Mouse (Mus musculus): ENCODE measurements around the gene Tor3a.

The Tor3a gene

DNA sequence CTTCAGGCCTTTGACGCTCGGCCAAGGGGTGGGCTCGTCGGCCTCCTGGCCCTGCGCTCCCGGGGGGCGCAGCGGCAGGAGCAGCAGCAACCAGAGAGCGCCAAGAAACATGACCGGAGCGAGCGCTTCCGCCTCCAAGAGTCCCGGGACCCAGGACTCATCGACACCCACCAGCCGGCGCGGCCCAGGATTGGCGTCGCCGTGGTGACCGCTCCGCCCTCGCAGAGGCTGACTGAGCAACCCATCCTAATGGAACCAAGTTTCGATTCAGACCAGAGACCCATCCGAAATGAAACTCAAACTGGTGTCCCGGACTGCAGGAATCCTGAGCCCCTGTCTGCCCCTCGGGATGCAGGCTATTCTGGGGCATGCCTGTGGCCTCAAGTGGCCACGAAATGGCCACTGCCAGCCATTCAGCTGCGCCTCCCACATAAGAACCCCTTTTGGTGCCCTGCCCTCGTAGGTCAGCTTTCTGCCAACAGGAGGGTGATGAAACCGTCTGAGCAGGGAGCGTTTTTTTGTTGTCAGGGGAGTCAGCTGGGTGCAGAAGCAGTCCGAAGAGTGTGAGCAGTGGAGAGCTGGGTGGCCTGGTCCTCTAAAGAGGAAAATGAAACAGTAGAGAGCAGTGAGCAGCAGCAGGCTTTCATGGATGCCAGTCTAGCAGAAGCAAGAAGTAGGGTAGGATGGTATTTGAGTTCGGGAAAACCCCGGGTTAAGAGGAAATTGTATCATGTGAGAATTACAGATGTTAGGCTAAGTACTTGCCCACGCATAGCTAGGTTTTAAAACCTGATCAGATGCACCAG is at the start of gene Tor3a:
TSS of gene Tor3a (minus strand) at position 162 of the 806 bp plus-strand sequence.
- in situ Hi-C loops (cut with MboI; ENCODE audit: low sequenced_read_pairs): no loop called here

DNA sequence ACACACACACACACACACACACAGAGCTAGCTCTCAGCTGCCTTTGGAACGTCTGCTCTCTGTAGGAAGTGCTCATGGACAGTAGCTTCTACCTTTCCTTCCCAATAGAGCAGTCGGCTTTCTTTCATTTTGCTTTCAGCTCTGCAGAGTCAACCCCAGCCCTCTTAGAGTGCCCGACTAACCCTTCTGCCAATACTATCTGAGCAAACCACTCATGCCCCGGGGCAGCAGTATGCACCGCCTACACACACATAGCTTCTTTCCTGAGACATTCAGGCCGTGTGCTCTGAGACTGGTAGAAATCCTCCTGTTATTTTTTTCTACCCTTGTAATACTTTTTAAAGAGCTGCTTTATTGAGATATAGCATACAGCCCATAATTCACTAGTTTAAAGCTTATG is 47.9 kb upstream of the Tor3a start:
- in situ Hi-C loops (cut with MboI; ENCODE audit: low sequenced_read_pairs): no loop called here

DNA sequence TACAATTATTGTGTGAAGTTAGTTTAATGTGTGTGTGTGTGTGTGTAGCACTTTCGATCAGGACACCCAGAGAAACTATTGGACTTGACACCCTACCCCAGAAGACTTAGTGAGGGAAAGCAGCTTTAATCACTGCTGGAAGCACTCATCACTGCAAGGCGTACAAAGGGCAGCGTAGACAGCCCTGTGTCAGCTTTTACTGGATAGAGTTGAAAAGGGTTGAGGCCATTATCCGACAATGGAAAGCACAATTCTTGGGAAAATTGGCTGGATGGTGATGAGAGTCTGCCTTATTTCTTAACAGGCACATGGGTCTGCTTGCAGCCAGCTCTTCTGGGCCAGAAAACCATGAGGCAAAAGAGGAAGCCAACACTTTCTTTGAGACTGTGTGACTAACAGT is 45.9 kb upstream of the Tor3a start:
- in situ Hi-C loops (cut with MboI; ENCODE audit: low sequenced_read_pairs): no loop called here

DNA sequence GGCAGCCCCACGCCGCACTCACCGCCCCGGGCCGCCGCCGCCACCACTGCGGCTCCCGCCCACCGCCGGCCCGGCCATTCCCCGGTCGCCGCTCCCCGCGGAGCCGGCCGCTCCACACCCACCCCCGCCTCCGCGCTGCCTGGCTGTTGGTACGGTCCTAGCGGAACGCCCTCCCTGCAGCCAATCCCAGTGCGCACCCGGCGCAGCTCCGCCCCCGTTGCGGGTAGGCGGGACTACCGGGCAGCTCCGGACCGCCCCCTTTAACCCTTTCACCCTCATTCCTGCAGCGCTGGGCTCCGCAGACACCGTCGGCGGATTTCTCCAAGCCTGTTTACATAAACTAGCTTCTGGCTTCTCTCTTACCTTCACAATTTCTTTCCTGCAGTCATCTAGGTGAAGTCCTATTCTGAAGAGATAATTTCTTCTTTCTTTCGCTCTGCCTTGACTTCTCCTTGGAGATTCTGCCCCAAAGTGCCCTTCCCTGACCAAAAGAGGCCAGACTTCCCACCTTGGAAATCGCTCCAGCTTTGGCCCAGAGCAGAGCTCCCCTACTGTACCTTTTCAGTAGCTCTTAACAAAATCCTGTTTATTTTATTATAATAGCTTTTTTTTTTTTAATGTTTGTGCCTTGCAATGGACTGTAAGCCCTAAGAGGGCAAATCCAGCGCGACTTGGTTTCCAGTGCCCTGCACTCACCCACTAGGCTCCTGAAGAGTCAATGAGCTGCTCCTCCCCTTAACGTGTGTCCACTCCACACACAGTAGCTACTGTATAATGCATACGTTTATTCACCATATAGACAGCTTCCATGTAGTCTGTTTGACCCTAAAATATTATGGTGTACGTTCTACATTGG is 45.0 kb upstream of the Tor3a start, which contains the start of gene Fam20b:
TSS of gene Fam20b (minus strand) at position 137 of the 856 bp plus-strand sequence.
- in situ Hi-C loops (cut with MboI; ENCODE audit: low sequenced_read_pairs): no loop called here

DNA sequence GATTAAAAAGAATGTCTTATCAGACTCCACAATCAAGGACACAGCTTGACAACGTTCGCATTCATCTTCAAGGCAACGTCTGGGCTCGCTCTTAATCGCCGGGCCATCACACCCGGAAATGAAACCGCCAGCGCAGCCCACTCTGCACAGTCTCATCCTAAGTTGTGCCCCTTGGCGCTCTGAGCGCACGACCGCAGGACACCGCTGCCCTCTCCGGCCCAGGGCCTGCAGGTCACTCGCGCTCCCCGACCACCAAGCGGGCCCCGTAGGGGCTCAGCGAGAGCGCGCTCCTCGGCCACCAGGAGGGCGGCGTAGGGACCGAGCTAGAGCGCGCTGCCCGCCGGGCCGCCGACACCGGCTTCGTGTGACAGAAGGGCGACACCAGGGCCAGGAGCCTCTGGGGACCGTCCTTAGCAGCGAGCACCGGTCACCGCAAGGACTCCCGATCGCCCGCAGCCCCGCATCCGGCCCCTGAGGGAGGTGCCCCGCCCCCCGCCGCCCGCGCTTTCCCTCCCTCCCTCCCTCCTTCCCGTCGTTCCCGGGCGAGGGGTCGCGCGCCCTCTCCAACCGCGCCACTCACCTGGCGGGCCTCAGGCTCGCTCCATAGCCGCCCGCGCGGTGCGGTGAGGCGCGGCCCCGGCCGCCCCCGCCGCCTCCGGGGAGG is 44.3 kb upstream of the Tor3a start:
- in situ Hi-C loops (cut with MboI; ENCODE audit: low sequenced_read_pairs): no loop called here

DNA sequence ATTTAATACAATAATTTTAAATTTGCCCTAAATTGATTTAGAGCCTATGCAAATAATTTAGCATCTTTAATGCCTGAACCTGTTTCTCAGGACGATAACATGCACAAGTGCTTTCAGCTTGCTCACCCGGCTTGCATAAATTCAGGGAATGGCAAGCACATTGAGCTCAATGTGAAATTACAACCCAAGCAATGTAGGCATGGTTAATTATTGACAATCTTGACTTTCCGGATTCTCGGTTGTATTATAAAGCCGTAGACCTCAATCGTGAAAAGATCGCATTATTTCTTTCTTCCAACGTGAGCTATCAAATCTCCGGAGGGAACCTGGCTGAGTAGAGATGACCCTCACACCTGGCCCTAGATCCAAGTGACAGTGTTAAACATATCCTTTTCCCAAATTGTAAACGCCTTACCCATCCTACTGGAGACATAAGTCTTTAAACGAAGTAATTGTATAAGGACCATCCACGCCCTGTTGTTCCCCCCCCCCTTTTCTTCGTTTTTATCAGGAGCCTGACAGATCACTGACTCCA is 43.7 kb upstream of the Tor3a start:
- in situ Hi-C loops (cut with MboI; ENCODE audit: low sequenced_read_pairs): no loop called here

DNA sequence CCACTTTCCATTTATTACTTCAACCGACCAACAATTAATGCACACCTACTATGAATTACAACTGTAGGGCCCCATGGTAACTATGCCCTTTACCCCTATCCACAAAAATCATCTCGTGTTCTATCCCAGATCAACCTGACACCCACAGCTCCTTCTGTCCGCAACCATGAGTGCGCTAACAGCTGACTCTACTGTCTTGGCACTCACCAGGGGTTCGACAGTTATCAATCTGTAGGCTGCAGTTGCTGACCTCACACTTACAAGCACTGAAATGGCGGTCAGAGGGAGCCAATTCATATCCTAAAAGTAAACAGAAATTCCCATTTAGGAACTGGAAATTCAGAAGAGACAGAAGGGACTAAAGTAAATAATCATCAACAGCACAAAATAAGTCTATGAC is 42.5 kb upstream of the Tor3a start:
- in situ Hi-C loops (cut with MboI; ENCODE audit: low sequenced_read_pairs): no loop called here

DNA sequence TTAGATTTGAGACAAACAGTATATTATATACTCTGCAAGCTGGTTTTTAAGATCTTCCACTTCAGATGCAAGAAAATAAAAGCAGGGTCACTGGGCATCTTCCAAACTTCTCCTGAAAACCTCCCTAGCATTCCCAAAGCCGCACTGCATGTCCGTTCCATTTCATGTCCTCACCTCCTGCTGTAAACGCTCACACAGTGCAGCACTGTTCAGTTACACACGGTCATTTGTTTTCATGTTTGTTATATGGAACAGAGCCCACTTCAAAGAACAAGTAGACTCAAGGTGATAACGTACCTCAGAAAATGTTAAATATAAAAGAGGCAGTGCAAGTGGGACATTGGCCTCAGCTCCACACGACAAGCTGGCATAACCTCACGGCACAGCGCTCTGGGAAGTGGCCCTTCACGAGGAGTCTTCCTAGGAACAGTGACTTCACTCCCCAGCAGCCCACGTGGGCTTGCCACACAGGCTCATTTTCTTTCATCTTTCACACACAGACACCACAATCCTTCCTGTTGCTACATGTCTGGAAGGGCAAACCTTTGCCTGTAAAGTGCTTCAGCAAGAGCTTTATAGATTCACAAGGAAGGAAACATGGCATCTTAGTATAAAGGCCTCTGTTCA is 36.4 kb upstream of the Tor3a start:
- in situ Hi-C loops (cut with MboI; ENCODE audit: low sequenced_read_pairs): no loop called here

DNA sequence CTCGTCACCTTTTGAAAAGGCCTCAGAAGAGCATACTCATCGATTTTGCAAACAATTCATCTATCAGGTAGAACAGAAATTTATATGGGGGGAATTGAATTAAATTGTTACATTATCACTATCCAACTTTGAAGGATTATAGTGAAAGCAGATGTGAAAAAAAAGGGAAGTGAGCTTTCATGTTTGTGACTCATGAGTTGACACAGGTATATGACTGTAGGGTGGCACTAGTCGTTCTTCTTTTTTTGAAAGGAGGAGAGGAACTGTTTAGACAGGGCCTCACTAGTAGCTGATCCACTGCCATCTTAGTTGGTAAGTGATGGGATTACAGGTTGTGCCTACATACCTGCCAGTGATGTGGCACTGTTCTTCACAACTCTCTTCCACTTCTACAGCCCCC is 34.5 kb upstream of the Tor3a start:
- in situ Hi-C loops (cut with MboI; ENCODE audit: low sequenced_read_pairs): no loop called here

DNA sequence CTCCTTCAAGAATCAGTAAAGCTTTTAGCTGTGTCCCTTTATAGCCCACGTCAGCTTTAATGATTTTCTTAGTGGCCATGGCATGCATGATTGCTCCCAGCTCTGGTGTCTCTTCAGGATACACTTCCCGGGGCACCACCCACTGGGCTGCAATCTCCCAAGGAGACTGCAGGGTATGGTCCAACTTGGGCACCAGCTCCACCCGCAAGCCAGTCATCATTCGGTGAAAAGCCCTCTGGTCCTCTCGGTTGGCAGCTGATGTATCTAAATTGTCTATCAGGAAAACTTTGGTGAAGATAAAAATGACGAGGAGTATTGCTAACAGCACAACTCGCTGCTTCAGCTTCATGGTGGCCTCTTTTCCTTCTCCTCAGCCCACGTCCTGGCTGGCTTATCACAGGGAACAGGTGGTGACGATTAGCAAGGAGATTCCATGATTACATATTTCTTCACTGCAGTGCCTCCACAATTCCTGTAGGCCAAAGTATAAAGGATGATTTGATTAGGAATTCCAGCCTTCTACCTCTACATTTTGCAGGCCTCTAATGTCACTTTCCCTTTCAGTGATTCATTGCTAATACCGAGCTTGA is 31.6 kb upstream of the Tor3a start:
- in situ Hi-C loops (cut with MboI; ENCODE audit: low sequenced_read_pairs): no loop called here

DNA sequence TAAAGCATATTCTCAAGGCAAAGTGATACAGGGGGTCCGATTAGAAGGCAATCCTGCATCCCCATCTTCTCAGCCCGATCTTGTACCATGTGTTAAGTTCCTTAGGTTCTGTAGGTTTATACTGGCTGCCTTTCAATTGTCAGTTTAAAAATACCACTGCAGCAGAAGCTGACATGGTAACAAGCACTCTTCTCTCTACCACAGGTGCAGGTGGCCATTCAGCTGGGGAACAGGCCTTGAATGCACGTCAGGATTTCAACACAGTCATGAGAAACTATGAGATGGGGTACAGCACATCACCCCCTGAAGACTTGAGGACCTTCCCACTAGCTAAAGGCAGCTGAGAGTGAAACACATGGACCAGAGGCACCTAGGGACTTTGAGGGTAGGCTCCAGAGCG is 29.3 kb upstream of the Tor3a start:
- in situ Hi-C loops (cut with MboI; ENCODE audit: low sequenced_read_pairs): no loop called here

DNA sequence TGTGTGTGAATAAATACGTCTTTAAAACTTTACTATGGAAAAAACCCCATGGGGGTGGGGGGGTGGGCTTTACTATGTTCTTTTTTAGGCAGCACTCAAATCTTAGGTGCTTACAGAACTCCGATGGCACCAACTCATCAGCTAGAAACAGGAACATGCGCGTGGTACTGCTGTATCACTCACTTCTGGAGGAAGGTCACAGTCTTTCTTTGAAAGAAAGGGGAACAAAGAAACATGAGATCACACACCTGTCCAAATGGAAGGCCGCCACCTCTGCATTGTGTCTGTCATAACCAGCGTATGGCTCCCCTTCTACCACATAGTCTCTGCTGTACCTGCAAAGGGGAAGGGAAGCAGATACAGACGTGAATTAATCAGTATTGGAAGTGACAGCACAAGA is 28.0 kb upstream of the Tor3a start:
- in situ Hi-C loops (cut with MboI; ENCODE audit: low sequenced_read_pairs): no loop called here

DNA sequence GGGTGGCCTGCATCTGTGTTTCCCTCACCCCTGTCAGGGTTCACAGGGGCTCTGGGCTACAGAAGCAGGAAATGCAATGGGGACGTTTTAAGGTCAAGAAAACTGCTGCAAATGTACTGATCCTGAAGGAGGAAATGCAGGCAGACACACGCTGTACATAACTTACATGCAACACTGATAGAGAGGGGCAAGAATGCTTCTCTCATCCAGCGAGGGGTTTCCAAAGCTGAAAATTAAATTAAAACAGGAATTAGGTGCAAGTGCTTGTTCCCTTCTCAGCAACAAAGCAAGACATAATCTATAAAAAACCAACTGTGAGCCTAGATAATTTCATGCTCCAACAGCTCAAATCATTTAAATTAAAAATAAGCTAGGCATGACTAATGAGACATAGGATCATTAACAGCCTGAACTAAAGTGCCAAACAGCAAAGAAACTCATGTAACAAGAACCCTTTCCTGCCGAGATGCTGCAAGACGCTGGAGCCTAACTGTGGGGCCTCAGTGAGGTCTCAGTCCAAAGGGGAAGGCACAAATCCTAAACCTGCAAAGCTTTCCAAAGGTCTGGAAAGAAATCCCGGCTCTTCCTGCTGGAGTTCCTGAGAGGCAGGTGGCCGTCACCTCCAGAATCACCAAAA is 12.0 kb upstream of the Tor3a start:
- in situ Hi-C loops (cut with MboI; ENCODE audit: low sequenced_read_pairs): no loop called here

DNA sequence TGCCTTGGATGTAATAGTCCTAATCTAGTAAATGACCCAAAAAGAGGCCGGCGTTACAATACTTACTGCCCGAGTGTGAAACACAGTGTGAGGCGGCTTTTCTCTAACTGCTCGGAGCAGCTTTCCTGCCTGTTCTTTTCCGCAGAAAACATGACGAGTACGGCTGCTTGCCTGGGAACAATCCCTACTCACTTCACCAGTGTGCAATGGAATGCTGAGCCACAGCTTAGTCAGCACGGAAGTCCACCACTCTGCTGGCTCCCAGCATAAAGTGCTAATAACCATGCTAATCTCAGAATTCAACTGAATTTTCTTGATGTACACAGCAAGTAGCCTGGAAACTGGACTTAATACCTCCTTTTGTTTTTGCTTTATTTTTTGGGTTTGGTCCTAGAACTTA is 5.4 kb upstream of the Tor3a start:
- in situ Hi-C loops (cut with MboI; ENCODE audit: low sequenced_read_pairs): no loop called here

DNA sequence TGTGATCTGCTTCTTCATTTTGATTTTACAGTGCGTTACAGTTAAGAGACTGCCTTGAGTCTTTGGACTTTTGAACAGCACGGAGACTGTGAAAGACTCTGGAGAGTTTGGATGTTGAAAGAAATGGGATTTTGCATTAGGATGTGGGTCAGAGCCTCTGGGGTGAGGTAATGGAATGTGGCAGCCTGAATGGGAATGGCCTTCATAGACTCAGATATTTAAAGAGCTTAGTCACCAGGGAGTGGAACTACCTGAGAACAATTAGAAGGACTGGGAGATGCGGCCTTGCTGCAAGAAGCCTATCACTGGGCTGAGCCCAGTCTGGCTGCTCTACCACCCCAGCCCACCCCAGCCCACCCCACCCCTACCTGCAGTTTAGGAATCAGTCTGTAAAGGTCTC is 3.1 kb upstream of the Tor3a start:
- in situ Hi-C loops (cut with MboI; ENCODE audit: low sequenced_read_pairs): no loop called here

DNA sequence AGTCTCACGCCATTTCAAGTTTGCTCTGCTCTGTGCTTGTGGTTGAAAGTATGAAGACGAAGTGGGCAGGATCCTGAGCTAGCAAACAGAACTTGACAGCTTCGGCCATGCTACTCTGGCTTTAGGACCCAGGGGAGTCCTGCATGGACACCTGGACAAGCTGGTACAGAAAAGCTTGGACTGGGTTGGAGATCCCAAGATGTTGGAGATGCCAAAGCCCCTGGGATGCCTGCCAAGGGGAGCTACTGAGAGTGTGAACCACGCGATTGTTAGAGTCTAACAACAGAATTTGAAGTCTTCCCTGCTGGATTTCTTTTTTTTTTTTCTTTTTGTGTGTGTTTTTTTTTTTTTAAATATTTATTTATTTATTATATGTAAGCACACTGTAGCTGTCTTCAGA is 2.4 kb upstream of the Tor3a start:
- in situ Hi-C loops (cut with MboI; ENCODE audit: low sequenced_read_pairs): no loop called here

DNA sequence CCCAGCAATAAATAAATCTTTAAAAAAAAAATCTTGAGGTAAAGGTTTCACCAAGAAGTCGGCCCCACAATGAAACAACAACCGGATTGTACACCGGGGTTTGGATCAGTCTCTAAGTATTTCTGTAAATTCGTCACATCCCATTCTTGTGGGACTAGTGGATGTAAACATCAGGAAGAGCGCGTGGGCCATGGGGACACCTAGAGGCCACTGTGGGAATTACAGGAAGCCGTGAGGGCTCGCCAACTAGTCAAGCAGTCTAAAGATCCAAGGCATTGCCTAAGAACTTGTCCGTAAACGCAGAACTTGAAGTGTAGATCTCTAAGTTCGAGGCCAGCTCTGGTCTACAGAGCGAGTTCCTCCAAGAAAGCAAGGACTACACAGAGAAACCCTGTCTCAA is 2.0 kb upstream of the Tor3a start:
- in situ Hi-C loops (cut with MboI; ENCODE audit: low sequenced_read_pairs): no loop called here

DNA sequence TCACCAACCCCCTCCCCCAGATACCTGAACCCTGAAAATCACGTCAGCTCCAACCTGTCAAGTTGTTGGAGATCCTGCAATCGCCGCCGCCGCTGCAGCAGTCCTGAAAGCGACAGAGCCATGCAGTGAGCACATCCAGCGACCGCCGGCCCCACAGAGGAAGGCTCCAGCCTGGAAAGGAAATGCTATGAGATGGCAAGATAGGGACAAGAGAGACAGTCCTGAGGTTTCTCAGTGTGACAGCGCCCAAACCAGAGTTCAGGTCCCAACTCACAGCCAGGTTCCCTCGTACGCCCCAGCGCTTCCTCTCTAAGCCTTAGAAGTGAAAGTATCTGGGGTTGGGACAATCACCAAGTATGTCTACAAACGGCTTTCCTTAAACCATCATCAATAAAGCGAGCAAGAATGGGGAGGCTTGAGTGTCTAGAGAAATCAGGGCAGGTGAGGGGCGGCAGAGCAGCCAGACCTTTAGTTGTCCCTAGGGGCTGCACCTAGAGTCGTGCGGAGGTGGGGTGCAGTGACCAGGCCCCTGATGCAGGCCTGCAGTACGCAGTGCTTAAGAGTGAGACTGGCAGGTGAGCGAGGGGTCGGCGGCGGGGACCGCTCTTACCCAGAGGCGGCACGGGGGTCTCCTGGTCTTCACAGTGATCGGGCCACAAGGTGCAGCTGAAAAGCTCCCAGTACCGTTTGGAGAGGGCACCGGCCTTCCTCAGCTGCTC is 521 bp downstream of the Tor3a start:
- in situ Hi-C loops (cut with MboI; ENCODE audit: low sequenced_read_pairs): no loop called here

DNA sequence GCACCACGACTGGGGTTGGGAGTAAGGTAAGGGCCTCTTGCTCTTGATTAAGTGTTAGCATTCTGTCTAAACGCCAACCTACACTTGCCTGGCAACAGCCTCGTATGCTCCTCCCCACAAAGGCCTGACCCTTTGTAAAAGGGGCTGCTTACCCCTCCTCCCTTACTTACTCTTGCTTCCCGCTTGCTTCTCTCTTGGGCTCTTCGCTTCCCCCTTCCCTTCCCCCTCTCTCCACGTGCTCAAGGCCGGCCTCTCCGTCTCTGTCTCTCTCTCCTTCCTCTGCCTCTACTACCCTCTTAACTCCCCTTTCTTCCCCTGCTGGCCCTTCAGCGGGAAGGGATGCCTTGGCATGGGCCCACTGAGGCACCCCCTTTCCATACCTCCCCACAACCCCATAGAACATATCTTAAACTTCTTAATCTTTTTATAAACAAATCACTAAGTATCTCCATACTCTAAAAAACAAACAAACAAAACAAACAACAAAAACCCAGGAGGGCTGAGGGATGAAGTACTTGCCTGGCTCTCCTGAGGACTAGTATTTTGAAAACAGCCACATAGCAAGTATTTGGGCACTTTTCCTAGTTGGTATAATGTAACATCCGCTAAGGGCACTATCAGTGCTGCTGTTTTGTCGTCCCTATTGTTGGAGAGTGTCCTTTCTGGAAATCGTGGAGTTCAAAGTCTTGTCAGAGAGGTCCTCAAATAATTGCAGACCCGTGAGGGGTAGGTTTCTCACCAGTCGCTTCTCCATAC is 1.3 kb downstream of the Tor3a start:
- in situ Hi-C loops (cut with MboI; ENCODE audit: low sequenced_read_pairs): no loop called here
